Mouse (Mus musculus) urinary bladder, postnatal 36 days (tissue): ENCODE measurements around the gene Rab3d.
A peak's percentile ranks its signal among the peaks of the same experiment; 100 is the strongest.
"Not testable (repeated sequence)": the region's sequence is repeated elsewhere in the genome, so short reads cannot be mapped to it uniquely, and the experiment has no call there.

Experiments
- DNase-seq, 2 experiments: peaks; one replicate each; pipeline ENCODE4 v3.0.0; 2022; ENCODE audit warnings: low spot score in 2 of 2, mixed read lengths in 1 of 2

Gene Rab3d

GRCm38 (mm10) chr9:21909474-21910223, 8.3 kb downstream of the Rab3d start:
- no peak for DNase-seq

GRCm38 (mm10) chr9:21908216-21908615, 9.8 kb downstream of the Rab3d start:
- no peak for DNase-seq

DNA sequence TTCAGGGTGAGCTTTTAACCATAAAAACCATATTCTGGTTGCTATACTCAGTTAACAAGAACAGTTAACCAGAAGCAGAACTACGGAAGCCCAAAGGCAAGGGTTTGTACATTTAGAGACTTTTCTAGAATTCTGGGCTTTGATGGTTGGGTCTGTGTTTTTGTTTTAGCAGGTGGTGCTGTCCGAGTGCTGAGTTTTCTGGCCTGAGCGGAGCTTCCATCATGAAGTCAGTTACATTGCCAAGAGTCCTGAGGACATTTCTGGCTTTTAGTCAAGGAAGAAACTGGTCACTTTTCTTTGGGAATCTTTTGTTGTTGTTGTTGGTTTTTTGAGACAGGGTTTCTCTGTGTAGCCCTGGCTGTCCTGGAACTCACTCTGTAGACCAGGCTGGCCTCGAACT, 14.0 kb downstream of the Rab3d start:
- no peak for DNase-seq

GRCm38 (mm10) chr9:21901223-21901820, 16.7 kb downstream of the Rab3d start:
- DNase-seq, result peak in 1 of 2 experiments; percentile 68

DNA sequence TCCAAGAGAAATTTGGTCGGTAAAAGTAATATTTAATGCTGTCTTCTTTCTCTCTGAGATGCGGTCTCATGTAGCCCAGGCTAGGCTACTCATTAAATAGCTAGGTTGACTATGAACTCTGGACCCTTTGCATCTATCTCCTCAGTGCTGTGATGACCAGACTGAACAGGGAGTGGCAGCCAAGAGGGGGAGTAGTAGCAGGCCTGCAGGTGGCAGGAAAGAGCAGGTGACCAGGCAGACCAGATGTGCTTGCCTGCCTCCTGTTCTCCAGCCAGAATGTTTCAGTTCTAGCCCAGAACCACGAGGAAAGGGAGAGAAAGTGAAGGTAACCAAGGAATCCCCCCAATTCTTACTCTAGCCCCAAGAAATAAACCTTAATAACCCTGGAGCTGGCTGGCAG, 28.8 kb downstream of the Rab3d start:
- no peak for DNase-seq

- no peak for DNase-seq
Observed at GRCm38 (mm10) chr9:21876601-21877000, 41.4 kb downstream of the Rab3d start.

DNA sequence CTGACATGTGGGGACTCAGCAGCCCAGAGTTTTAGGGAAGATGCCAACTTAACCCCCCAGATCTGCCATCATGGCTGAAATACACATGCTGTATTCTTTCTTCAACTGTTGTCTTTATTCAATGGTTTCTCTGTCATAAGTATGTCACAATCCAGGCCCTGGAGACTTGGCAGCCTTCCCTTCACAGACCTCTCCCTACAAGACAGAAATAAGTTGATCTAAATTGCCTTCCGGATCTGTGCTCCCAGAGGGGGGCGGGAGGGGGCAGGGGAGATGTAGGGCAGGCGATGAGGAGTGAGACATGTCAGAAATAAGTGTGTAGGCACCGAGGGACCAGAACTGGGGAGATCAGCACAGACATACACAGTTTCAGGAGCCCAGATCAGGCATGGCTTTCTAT, 45.8 kb downstream of the Rab3d start:
- DNase-seq, result peak in 1 of 2 experiments; percentile 37

DNA sequence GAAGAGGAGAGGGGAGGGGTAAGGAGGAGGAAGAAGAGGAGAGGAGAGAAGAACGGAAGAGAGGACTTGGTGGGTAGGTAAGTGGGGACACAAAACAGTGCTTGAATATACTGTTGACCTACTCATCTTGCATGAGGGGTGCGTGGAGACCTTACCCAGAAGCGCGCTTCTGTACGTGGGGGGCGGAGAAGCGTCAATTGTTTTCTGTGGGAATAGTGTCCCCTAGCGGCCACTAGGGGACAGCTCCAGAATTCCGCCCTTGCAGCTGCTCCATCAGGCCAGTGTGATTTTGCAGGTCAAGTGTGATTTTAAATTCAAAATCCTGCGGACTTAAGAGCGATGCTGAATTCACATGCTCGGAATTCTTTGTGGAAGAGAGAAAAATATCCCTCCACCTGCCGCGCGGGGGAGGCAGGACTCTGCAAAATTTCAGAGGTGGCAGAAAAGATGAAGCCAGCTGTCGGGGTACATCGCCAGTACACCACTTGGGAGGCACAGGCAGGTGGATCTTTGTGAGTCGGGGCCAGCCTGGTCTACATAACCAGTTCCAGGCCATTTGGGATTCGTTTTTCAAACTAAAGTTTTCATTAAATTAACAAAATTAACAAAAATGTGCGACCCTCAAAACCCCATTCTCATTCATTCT, 47.0 kb downstream of the Rab3d start:
- peak in 1 of 2 experiments; percentile 32 for DNase-seq

DNA sequence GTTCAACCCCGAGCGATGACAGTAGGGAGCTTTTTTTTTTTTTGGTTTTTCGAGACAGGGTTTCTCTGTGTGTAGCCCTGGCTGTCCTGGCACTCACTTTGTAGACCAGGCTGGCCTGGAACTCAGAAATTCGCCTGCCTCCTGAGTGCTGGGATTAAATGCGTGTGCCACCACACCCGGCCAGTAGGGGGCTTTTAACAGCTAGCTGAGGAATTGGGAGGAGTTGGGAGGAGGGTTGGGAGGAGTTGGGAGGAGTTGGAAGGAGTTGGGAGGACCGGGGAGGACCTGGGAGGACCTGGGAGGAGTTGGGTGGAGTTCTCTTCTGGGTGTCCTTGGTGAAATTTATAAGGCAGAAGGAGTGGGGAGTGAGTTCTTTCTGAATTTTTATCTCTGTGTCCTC, 48.7 kb downstream of the Rab3d start:
- peak in 1 of 2 experiments; percentile 59 for DNase-seq

- DNase-seq, result no peak
Observed at GRCm38 (mm10) chr9:21867726-21868125, 50.3 kb downstream of the Rab3d start.

- no peak for DNase-seq
Observed at GRCm38 (mm10) chr9:21866641-21867040, 51.4 kb downstream of the Rab3d start.

DNA sequence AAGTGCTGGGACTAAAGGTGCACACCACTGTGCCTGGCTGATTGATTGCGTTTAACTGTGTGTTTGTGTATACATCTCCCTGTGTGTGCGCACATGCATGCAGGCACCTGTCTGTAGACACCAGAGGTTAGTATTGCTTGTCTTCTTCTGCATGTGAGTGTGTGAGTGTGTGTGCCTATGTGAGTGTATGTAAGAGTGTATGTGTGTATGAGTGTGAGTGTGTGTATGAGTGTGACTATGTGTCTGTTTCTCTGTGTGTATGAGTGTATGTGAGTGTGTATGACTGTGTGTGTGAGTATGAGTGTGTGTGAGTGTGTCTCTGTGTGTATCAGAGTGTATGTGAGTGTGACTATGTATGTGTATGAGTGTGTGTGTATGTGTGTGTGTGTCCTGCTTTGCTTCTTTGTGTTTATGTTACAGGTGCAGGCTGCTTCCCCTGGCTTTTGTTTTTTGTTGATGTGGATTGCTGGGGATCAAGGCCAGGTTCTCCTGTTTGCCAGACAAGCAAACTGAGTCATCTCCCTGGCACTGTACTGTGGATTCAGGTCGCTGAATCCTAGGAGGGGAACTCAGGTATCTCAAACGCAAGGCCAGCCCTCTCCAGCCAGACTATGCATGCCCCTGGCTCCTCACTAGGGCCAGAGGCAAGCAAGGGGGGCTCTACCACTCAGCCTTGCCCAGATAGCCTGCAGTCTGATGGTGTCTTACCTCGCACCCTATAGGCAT, 52.2 kb downstream of the Rab3d start:
- DNase-seq, result no peak

- DNase-seq, result no peak
Observed at GRCm38 (mm10) chr9:21862181-21862580, 55.8 kb downstream of the Rab3d start.

GRCm38 (mm10) chr9:21860349-21860748, 57.6 kb downstream of the Rab3d start:
- not testable (repeated sequence) for DNase-seq

DNA sequence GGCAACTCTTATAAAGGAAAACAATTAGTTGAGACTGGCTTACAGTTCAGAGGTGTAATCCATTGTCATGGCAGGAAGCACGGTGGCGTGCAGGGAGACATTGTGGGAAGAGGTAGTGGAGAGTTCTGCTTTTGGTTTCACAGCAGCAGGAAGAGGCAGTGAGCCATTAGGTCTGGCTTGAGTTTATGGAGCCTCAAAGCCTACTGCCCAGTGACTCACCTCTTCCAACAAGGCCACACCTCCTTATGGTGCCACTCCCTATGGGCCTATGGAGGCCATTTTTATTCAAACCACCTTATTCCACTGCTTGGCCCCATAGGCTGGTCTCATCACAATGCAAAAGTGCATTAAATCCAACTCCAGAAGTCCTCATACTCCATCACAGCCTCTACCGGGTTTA, 58.4 kb downstream of the Rab3d start:
- DNase-seq, result no peak

GRCm38 (mm10) chr9:21858084-21858483, 59.9 kb downstream of the Rab3d start:
- DNase-seq, result no peak

DNA sequence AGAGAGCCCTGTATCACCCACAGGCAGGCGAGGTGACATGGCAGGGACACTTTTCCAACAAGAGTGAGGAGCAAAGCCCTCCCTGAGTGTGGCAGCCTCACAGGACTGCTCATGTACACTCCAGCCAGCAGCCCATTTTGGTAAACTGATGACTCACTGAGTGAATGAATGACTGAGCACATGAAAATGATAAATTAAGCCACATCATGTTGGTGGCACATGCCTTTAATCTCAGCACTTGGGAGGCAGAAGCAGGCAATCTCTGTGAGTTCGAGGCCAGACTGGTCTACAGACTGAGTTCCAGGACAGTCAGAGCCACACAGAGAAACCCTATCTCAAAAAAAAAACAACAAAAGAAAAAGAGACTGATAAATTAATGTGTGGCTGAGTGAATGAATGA, 60.5 kb downstream of the Rab3d start:
- no peak for DNase-seq
